In the genomic region with DNA sequence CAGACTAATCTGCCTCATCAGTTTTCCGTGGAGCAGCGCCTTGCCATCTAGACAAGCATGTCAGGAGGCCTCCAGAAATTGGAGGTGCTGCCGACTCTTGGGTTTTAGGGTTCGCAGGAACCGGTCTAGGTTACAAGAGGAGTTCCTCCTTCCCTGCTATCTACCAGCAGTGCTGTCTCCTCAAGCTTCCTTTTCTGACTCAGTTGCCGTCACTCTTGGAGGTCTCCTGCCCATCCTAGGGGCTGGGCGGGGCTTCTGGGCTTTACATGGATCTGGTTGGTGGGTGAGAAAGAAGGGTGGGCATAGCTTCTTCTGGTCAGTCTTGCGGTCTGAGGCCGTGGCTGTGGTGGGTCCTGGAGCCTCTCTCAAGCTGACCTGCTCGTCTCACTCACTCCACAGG, we compare ENCODE assay signal across 19 mouse cellular contexts.
"Had no signal": no experiment of that assay in that cellular context is flagged by ENCODE, and none has a peak within 500 bp of the region (broad histone marks: within the 10 kb centered on the region; RNA-seq: fewer than 3 reads in every experiment).

No protein-coding gene starts in this region.

- H3K4me1 ChIP-seq: lung, embryonic 15.5 days; midbrain, embryonic 13.5 days; midbrain, embryonic 15.5 days; neural tube, embryonic 12.5 days; stomach, embryonic 15.5 days had no signal

- H3K9ac ChIP-seq: liver, embryonic 14.5 days; lung, embryonic 15.5 days; midbrain, embryonic 13.5 days; midbrain, embryonic 15.5 days; neural tube, embryonic 12.5 days; stomach, embryonic 15.5 days had no signal

- ATAC-seq: lung, postnatal 0 days; midbrain, embryonic 13.5 days; midbrain, embryonic 15.5 days had no signal

- H3K27me3 ChIP-seq: lung, embryonic 15.5 days; midbrain, embryonic 13.5 days; midbrain, embryonic 15.5 days; neural tube, embryonic 12.5 days; stomach, embryonic 15.5 days had no signal

- H3K36me3 ChIP-seq: lung, embryonic 15.5 days; midbrain, embryonic 13.5 days; midbrain, embryonic 15.5 days; neural tube, embryonic 12.5 days; stomach, embryonic 15.5 days had no signal

- DNase-seq: lung, adult 2 months; lung, postnatal 14 days; lung, postnatal 36 days; right cerebral cortex, postnatal 25 days; right cerebral cortex, postnatal 4 days; thymus, adult 18-20 months; thymus, postnatal 14 days; thymus, postnatal 36 days had no signal

- H3K4me3 ChIP-seq: lung, embryonic 15.5 days; megakaryocyte, embryonic 14.5 days; midbrain, embryonic 13.5 days; midbrain, embryonic 15.5 days; neural tube, embryonic 12.5 days; stomach, embryonic 15.5 days had no signal

- H3K9me3 ChIP-seq: lung, embryonic 15.5 days; megakaryocyte, embryonic 14.5 days; midbrain, embryonic 13.5 days; midbrain, embryonic 15.5 days; neural tube, embryonic 12.5 days; stomach, embryonic 15.5 days had no signal

- H3K27ac ChIP-seq: liver, embryonic 14.5 days; lung, embryonic 15.5 days; macrophage; midbrain, embryonic 13.5 days; midbrain, embryonic 15.5 days; neural tube, embryonic 12.5 days; stomach, embryonic 15.5 days; stomach, postnatal 0 days had no signal

- H3K4me2 ChIP-seq: lung, embryonic 15.5 days; midbrain, embryonic 11.5 days; midbrain, embryonic 13.5 days; midbrain, embryonic 15.5 days; neural tube, embryonic 12.5 days; stomach, embryonic 15.5 days had no signal
